24 mouse cellular contexts compared by ENCODE assay signal in genomic region chr3:115655020-115655419, GRCm38 (mm10).
"Had no signal": no experiment of that assay in that cellular context is flagged by ENCODE, and none has a peak within 500 bp of the region (broad histone marks: within the 10 kb centered on the region; RNA-seq: fewer than 3 reads in every experiment).

No protein-coding gene starts in this region.

- DNase-seq: gastrocnemius, postnatal 25 days; heart, adult 18-20 months; heart, postnatal 10 days; heart, postnatal 4 days; kidney, adult 18-20 months; kidney, adult 8-10 months; kidney, postnatal 10 days; kidney, postnatal 25 days; kidney, postnatal 4 days; liver; liver, embryonic 13.5 days had no signal

- H3K36me3 ChIP-seq: heart, embryonic 10.5 days; heart, embryonic 12.5 days; hindbrain, embryonic 10.5 days; hindbrain, embryonic 12.5 days; intestine, embryonic 15.5 days; limb, embryonic 10.5 days; limb, embryonic 12.5 days; liver, embryonic 13.5 days had no signal

- H3K4me3 ChIP-seq: heart, embryonic 10.5 days; heart, embryonic 12.5 days; hindbrain, embryonic 10.5 days; hindbrain, embryonic 12.5 days; intestine, embryonic 15.5 days; layer of hippocampus, adult 2 months; left cerebral cortex, adult 2 months; limb, embryonic 10.5 days; limb, embryonic 12.5 days; liver, embryonic 13.5 days had no signal

- H3K4me1 ChIP-seq: hindbrain, embryonic 10.5 days; hindbrain, embryonic 12.5 days; intestine, embryonic 15.5 days; limb, embryonic 10.5 days; limb, embryonic 12.5 days had no signal

- H3K9me3 ChIP-seq: heart, embryonic 10.5 days; heart, embryonic 12.5 days; hindbrain, embryonic 10.5 days; hindbrain, embryonic 12.5 days; intestine, embryonic 15.5 days; limb, embryonic 10.5 days; limb, embryonic 12.5 days; liver, embryonic 13.5 days had no signal

- H3K27me3 ChIP-seq: heart, embryonic 12.5 days; hindbrain, embryonic 12.5 days; intestine, embryonic 15.5 days; limb, embryonic 12.5 days; liver, embryonic 13.5 days had no signal

- H3K9ac ChIP-seq: heart, embryonic 12.5 days; hindbrain, embryonic 12.5 days; hindbrain, embryonic 14.5 days; intestine, embryonic 15.5 days; limb, embryonic 12.5 days; liver, embryonic 13.5 days had no signal

- ATAC-seq: hindbrain, embryonic 16.5 days; inflammation-experienced regulatory T-cells, adult 6 months; intestine, embryonic 15.5 days; intestine, postnatal 0 days had no signal

- H3K27ac ChIP-seq: heart, embryonic 10.5 days; hindbrain, embryonic 10.5 days; hindbrain, embryonic 12.5 days; hindbrain, embryonic 14.5 days; intestine, embryonic 15.5 days; layer of hippocampus, adult 2 months; left cerebral cortex, adult 2 months; limb, embryonic 10.5 days; limb, embryonic 12.5 days; liver, embryonic 13.5 days had no signal
